Mouse (Mus musculus) liver, embryonic 14.5 days (tissue): ENCODE results near the gene Rpusd4.

Experiments
- CTCF ChIP-seq: IDR thresholded peaks from 2 replicates; pipeline ENCODE4 v1.5.1; 2016; ENCODE audit warnings: antibody characterized with exemption, low read depth, control low read depth
- EP300 ChIP-seq: IDR thresholded peaks from 2 replicates; pipeline ENCODE4 v1.6.1; 2016; ENCODE audit warnings: antibody characterized with exemption, low read depth

- TF ChIP-seq CTCF (no peak), EP300 (no peak)
Observed at GRCm38 (mm10) chr9:35313601-35314000, 45.9 kb downstream of the Rpusd4 start.
